Mouse (Mus musculus) cerebellum, postnatal 14 days (tissue): ENCODE measurements at regions not wholly inside any gene's neighbourhood (a gene's known extent, or its start where the extent isn't known, plus 50 kb on each side); places are given as distances from the start of the nearest gene placed in this dataset.

Experiments
- DNase-seq, 2 experiments: peaks; one replicate each; pipeline ENCODE4 v3.0.0; 2021; ENCODE audit warnings: mixed read lengths in 2 of 2

DNA sequence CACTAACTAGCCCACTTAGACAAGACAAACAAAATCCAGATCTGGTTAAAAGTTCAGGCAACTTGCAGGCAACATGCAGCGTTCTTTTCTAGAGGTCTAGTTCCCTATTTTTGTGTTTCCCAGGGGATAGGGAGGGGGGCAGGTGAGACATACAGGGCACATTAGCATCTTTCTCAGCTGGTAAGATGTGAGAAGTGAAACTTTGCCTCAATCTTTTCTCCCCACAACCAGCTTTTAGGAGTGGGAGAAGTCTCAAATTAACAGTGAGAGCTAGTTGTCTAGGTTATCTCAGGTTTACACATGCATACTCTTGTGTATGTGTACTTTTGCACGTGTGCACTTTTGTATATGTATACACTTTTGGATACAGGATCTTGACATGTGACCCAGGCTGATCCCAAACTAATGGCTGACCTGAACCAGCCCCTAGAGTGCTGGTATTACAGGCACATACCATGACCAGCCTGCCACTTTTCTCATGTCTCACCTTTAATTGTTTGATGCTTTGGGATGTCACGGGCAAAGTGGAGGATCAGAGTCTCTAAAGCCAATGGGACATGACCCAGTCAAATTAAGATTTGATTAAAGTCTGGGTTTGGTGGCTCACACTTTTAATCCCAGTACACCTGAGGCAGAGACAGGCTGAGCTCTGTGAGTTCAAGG, 60.3 kb upstream of the Ube2e1 start:
- no peak for DNase-seq

- no peak for DNase-seq
Observed at GRCm38 (mm10) chr14:18389390-18389789, 57.7 kb upstream of the Ube2e1 start.

DNA sequence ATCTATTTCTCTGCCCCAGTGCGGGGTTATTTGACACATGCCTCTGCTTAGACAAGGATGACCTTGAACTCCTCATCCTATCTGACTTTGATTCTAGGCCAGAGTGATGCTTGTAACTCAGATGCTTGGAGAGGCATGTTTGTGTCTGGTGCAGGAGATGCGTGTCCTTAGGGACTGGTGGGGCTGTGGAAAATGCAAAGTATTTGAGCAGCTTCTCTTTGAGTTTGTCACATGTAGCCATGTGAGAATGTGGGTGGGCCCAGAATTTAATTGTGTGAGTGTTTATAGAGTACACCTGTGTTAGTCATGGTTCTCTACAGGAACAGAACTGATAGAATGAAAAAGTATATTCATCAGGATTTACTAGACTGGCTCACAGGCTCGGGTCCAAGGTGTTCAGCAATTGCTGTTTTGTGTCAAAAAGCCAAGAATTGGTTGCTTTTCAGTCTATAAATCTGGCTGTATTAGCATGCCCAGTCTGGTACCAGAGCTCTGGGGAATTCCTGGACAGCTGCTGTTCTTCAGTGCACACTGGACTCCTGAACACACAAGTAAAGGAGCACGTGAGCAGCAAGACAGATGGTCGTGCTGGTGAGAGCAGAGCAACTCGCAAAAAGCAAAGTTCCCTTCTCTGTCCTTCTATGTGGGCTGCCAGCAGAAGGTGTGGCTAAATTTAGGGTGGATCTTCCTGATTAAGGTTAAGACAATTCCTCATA, 54.5 kb upstream of the Ube2e1 start:
- no peak for DNase-seq
